Mouse (Mus musculus) cerebellum, adult 9-11 months (tissue): ENCODE measurements around the gene Reps1.

Experiments
- DNase-seq: peaks from one replicate; pipeline ENCODE4 v3.0.0; 2022

Reps1 gene

DNA sequence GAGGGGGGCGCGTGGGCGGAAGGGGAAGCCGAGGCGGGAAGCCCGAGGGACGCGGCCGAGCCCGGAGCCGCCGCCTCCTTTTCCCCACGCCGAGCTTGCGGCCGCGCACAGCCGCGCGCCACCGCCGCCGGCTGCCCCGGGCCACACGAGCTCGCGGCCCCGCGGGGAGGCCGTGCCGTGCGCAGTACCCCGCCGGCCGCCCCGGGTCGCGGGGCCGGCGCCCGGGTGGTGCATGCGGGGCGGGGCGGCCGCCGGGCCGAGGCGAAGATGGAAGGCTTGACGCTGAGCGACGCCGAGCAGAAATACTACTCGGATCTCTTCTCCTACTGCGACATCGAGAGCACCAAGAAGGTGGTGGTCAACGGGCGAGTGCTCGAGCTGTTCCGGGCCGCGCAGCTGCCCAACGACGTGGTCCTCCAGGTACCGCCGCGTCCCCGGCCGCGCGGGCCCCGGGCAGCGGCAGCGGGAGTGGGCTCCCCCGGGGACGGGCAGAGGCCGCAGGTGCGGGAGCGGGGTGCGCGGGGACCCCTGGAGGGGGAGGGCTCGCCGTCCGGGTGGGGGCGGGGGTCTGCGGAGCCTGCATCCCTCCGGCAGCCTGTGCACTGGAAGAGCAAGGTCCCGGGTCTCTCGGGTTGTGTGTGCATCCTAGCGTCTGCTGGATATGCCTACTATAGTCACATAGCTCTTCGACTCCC lies at the start of gene Reps1:
Gene Reps1 (plus strand): TSS at position 166 of the 695 bp plus-strand sequence.
- peak; percentile 48 for DNase-seq

- DNase-seq: no peak
Measured at GRCm38 (mm10) chr10:18006756-18007155, 48.9 kb upstream of the Reps1 start.

GRCm38 (mm10) chr10:18007243-18007642 lies 48.4 kb upstream of the Reps1 start:
- no peak for DNase-seq

DNA sequence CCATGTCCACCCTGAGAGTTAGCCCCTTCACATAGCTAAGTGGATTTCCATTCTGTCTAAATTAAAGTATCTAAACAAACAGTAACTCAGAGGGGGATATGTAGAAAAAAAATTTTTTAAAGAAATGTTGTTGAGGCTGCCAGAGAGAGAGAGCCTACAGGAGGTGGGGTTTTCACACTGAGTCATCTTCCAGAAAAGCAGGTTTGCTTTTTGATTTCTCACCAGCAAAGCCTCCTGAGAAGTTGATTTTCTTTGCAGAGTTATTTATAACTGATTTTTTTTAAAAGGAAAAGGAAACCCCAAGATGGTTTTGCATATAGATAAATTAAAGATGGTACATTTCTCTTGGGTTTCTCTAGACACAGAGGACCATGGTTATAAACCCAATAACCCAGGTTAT lies 47.5 kb upstream of the Reps1 start:
- DNase-seq: no peak

GRCm38 (mm10) chr10:18009744-18010143 lies 45.9 kb upstream of the Reps1 start:
- DNase-seq: no peak

DNA sequence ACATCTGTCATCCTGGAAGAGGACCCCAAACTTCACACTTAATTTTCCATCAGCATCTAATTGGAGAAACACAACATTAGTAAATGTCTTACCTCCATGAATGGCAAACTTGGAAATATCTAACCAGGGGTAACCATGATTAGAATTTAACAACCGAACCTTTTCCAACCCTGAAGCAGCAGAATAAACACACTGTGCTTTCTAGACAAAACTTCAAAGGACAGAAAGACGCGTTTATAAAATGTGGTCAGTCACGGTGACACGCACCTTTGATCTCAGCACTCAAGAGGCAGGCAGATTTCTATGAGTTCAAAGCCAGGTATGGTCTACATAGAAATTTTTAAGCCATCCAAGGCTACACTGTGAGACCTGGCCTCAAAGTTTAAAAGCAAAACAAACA lies 43.9 kb upstream of the Reps1 start:
- no peak for DNase-seq

GRCm38 (mm10) chr10:18020443-18020842 lies 35.2 kb upstream of the Reps1 start:
- no peak for DNase-seq

- DNase-seq: no peak
Measured at GRCm38 (mm10) chr10:18020846-18021245, 34.8 kb upstream of the Reps1 start.

DNA sequence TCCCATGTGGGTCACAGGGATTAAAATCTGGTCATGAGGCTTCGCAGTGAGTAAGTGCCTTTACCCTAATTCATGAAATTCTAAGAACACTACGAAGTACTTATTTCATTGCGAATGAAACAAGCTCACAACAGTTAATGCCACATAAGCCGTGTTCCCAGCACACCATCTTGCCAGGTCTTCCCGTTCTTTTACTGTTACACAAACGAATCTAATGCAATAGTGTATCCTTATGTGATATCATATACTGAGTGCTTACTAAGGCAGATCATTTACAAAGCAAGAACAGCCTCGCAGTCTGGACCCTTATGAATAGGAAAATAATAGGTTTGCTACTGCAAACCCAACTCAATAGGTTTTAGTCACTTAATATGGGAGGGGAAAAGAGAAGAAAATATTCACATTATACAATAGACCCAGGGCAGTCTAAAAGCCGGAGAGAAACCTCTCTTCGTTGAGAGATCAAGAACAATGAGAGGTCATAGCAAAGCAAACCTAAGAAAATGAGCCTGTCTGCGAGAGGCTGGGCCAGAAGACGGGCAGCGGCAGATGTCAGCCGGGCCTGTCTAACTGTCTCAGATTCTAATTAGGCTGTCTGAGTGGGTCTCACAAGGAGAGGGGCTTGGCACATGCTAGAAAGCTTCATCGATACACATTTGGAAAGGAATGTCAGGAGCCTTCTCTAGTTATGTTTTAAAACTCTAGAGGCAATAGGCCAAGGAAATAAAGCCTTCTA lies 33.9 kb upstream of the Reps1 start:
- no peak for DNase-seq

GRCm38 (mm10) chr10:18022312-18022711 lies 33.3 kb upstream of the Reps1 start:
- peak; percentile 46 for DNase-seq

GRCm38 (mm10) chr10:18022741-18023347 lies 32.8 kb upstream of the Reps1 start, which contains the start of gene Abracl:
TSS of gene Abracl (minus strand) at chr10:18023288.
- peak; percentile 59 for DNase-seq

DNA sequence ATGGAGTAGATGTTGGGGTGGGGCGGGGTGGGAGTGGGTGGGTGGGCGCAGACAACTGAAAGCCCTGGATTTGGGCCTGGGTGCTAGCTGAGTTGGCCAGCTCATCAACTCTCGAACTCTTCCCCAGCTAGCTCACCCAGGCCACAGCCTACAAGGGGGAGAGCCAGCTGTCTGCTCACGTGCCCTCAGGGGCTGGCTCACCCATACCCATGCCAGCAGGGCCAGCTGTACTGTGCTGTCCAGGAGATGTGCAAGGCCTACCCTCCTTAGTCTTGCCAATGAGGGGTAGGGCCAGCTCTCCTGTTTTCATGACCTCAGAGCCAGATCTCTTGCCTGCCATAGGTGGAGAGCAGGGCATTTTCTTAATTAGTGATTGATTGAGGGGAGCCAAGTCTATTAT lies 21.3 kb upstream of the Reps1 start:
- DNase-seq: no peak

GRCm38 (mm10) chr10:18036849-18037248 lies 18.8 kb upstream of the Reps1 start:
- DNase-seq: no peak

GRCm38 (mm10) chr10:18046380-18046779 lies 9.3 kb upstream of the Reps1 start:
- no peak for DNase-seq

DNA sequence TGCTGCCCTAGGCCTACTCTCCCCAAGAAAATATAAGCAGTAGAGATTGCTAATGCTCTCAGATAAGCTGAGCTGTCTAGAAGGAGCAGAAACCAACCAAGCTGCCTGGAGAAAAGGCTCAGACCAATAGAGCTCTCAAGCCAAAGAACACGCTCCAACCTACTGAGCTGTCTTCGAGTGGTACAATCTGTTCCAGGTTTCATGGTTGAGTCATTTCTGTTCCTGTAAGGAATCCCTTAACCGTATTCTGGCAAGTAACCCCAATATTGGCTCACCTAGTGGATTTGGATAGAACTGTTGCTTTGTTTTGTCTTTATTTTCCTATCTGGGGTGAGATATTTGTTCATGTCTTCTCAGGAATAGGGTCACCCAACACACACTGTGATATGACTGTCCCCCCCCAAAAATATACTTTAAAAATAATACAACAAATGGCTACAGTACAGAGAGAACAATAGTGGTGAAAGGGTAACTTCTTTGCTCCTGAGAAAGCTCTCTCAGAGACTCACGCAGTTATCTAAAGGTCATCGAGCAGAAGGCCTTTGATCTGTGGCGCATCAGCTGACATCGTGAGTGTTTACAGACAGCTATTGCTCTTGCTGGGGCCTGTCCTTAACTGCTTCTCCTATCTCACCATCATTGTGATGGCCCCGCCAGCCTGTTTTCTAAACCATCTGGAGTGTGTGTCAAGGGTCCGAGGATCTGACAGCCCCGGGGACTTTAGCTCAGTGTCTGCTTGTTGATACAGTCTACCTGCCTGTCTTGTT lies 8.1 kb upstream of the Reps1 start:
- no peak for DNase-seq

DNA sequence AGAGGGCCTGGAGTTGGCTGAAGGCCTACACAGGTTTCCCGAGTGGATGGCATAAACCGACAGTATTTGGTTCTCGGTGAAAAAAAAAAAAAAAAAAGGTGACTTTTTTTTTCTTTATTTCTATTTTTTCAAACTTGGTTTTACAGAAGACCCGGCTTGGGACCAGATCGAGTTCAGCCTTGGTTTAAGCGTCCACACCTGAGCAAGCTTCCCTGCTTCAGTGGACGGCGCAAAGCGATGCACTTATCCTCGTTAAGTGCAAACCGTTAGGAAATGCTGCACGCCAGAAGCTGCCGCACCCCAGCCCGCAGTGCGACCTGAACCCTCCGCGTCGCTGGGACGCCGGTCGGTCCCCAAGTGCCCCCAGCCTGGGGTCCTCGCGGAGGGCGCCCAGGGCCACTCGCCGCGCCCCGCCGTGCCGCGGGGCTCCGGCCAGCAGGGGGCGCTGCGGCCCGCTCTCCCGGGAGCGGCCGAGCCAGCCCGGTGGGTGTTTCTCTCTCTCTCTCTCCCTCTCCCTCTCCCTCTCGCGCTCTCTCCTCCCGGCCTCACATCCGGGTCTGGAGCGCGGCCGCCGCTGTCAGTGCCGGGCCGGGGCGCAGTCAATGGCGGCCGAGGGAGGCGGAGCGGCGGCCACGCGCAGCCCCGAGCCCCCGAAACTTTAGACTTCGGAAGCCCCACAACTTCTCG lies 509 bp upstream of the Reps1 start:
- DNase-seq: peak; percentile 87

DNA sequence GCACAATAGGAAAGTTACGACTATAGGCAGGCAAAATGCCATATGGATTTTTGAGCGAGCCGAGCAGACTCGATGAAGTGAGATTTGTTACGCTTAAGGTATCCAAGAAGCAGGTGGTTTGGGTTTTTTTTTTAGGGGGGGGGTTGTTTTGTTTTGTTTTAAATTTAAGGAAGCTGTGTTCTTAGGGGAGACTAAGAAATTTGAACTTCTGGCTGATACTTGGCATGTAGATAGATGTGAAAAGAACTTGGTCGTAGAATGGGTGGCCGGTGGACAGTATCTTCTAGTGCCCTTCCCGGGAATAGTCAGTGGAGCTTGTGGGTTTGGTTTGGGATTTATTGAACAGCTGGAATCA lies 707 bp downstream of the Reps1 start:
- DNase-seq: no peak

- DNase-seq: no peak
Measured at GRCm38 (mm10) chr10:18058681-18059338, 3.1 kb downstream of the Reps1 start.

- no peak for DNase-seq
Measured at GRCm38 (mm10) chr10:18059807-18060206, 4.1 kb downstream of the Reps1 start.

GRCm38 (mm10) chr10:18060778-18061177 lies 5.1 kb downstream of the Reps1 start:
- DNase-seq: no peak

DNA sequence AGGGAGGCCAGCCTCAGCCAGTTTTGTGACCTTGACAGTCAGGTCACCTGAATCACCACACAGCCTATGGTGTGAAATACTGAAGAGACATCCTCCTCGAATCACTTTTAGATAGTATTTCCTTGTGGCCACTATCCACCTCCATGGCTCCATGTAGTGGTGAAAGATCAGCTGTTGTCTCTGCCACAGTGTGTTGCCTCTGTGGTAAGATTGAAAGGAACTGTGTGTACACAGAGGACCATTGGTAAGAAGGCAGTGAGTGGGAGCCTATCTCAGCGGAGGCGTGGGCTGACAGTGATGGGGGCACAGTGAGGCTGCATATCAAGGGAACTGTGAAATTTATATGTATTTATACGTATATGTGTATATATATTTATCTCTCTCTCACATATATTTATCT lies 5.9 kb downstream of the Reps1 start:
- no peak for DNase-seq

DNA sequence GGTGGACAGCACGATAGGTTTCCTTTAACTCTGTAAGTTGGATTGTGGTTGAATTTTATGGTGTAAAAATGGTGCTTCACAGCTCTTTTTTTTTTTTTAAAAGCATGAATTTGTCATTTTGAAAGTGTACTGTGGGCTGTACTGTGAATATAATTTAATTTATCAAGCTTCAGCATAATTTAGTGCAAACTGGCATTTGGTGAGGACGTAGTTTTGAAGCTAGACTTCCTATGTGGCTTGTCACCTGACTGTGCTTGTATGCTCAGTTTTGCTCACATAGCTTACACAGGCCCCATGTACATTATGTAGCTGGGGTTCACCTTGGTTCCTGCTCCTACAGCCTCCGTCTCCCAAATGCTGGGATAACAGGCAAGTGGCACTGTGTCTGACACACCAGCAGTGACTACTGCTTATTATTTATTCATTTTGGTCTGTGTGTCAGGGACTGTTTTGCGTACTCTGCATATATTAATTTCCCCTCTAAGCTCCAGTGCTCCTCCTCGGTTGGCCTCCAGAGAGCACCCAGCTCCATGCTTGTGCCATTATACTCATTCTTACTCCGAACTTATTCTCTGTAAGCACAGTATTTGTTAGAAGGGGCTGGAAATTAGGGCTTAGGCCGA lies 9.1 kb downstream of the Reps1 start:
- DNase-seq: no peak
